Mouse (Mus musculus) stomach, postnatal 0 days (tissue): ENCODE measurements around the gene Zc3h15. TPM values are rescaled to one million over a fixed set of nuclear protein-coding genes. Genes with fewer than 3 reads are reported as not detected.
A peak's percentile ranks its signal among the peaks of the same experiment; 100 is the strongest.

Source experiments
- ATAC-seq: fragments of 200-750 bp; cut with Nextera tagmentation; 2 replicates; pipeline ENCODE4 v1.8.0; 2017; ENCODE audit not compliant: low FRiP score, low TSS enrichment
- DNase-seq: peaks from one replicate; pipeline ENCODE4 v3.0.0-alpha.2; 2016; ENCODE audit warnings: low spot score
- H3K27ac ChIP-seq: fragments of 300-500 bp; sonication (generic); replicated peaks from 2 replicates; pipeline ENCODE4 v1.5.1; 2014; ENCODE audit warnings: mild to moderate bottlenecking, control low read depth
- H3K27me3 ChIP-seq: fragments of 300-500 bp; sonication (generic); 2 replicates; pipeline ENCODE4 v1.6.1; 2014; ENCODE audit warnings: low read length; ENCODE audit not compliant: control insufficient read depth, insufficient read depth
- H3K36me3 ChIP-seq: fragments of 300-500 bp; sonication (generic); 2 replicates; pipeline ENCODE4 v1.6.1; 2014; ENCODE audit warnings: low read length, mixed read lengths; ENCODE audit not compliant: control insufficient read depth, insufficient read depth
- H3K4me1 ChIP-seq: fragments of 300-500 bp; sonication (generic); replicated peaks from 2 replicates; pipeline ENCODE4 v1.6.1; 2014; ENCODE audit warnings: antibody characterized with exemption; ENCODE audit not compliant: control insufficient read depth, insufficient read depth
- H3K4me2 ChIP-seq: fragments of 300-500 bp; sonication (generic); replicated peaks from 2 replicates; pipeline ENCODE4 v1.6.1; 2014; ENCODE audit warnings: low read depth, mild to moderate bottlenecking, control low read depth, moderate library complexity
- H3K4me3 ChIP-seq: fragments of 300-500 bp; sonication (generic); 2 replicates; pipeline ENCODE4 v1.5.1; 2014; ENCODE audit warnings: low read depth, low read length, control low read depth
- H3K9ac ChIP-seq: fragments of 300-500 bp; sonication (generic); 2 replicates; pipeline ENCODE4 v1.6.1; 2014; ENCODE audit warnings: mild to moderate bottlenecking, low read length, control low read depth, mixed read lengths
- H3K9me3 ChIP-seq: fragments of 300-500 bp; sonication (generic); 2 replicates; pipeline ENCODE4 v1.6.1; 2016; ENCODE audit warnings: low read length; ENCODE audit not compliant: control insufficient read depth
- CTCF ChIP-seq: IDR thresholded peaks from 2 replicates; pipeline ENCODE4 v1.5.1; 2016; ENCODE audit warnings: antibody characterized with exemption, low read depth, mild to moderate bottlenecking, moderate library complexity
- EP300 ChIP-seq: optimal IDR thresholded peaks from 2 replicates; pipeline ENCODE3; 2016; ENCODE audit warnings: antibody characterized with exemption
- WGBS: fragments of 180-500 bp; shearing (Covaris S2); extraction: QIAGEN DNeasy Blood & Tissue Kit; methylation state at CpG from one replicate; pipeline ENCODE4 v1.1.7; 2014; 5-methylcytosine and 5-hydroxymethylcytosine counted together
- polyA plus RNA-seq: library from polyadenylated mRNA; unstranded; fragments of >200 nt; fragmentation: Nextera tagmentation; extraction: Ambion mirVana; gene quantifications from 2 replicates; pipeline ENCODE4 v1.2.1, GENCODE M21; 2015

The Zc3h15 gene
- polyA plus RNA-seq, 1 experiment from 2014 or later, result 106 TPM

- no peak for DNase-seq
- no peak overlapping the region for H3K4me3 ChIP-seq
- H3K9ac ChIP-seq, result no peak overlapping the region
- H3K4me2 ChIP-seq, result no peak overlapping the region
- WGBS, result 61% methylated on average over 5 of the region's 5 CpGs
- H3K9me3 ChIP-seq, result no peaks in the 10 kb centered on the region
- no peaks in the 10 kb centered on the region for H3K36me3 ChIP-seq
- no peak for ATAC-seq
- H3K4me1 ChIP-seq, result no peaks in the 10 kb centered on the region
- H3K27ac ChIP-seq, result no peak overlapping the region
- H3K27me3 ChIP-seq, result no peaks in the 10 kb centered on the region
- TF ChIP-seq EP300, result no peak
Measured at GRCm38 (mm10) chr2:83675681-83676080, 31.4 kb downstream of the Zc3h15 start.

GRCm38 (mm10) chr2:83676226-83676870 is 32.1 kb downstream of the Zc3h15 start:
- H3K36me3 ChIP-seq, result no peaks in the 10 kb centered on the region
- H3K27ac ChIP-seq, result no peak overlapping the region
- H3K4me1 ChIP-seq, result no peaks in the 10 kb centered on the region
- H3K9me3 ChIP-seq, result no peaks in the 10 kb centered on the region
- H3K27me3 ChIP-seq, result no peaks in the 10 kb centered on the region
- H3K4me2 ChIP-seq, result no peak overlapping the region
- DNase-seq (no peak), ATAC-seq (no peak)
- no peak overlapping the region for H3K4me3 ChIP-seq
- no peak for TF ChIP-seq CTCF
- TF ChIP-seq EP300, result no peak
- no peak overlapping the region for H3K9ac ChIP-seq
- 61% methylated on average over 4 of the region's 4 CpGs for whole genome bisulfite sequencing

- DNase-seq (no peak), ATAC-seq (no peak)
- Histone ChIP-seq H3K9ac (no peak overlapping the region), H3K4me2 (no peak overlapping the region), H3K27me3 (no peaks in the 10 kb centered on the region), H3K4me3 (no peak overlapping the region), H3K4me1 (no peaks in the 10 kb centered on the region), H3K9me3 (no peaks in the 10 kb centered on the region), H3K27ac (peak overlapping the region; percentile 69), H3K36me3 (no peaks in the 10 kb centered on the region)
- WGBS, result 40% methylated on average over 8 of the region's 8 CpGs
- TF ChIP-seq EP300 (no peak), CTCF (no peak)
Measured at GRCm38 (mm10) chr2:83681332-83681731, 37.1 kb downstream of the Zc3h15 start.

- H3K4me2 ChIP-seq, result no peak overlapping the region
- no peak overlapping the region for H3K9ac ChIP-seq
- ATAC-seq, result no peak
- H3K4me3 ChIP-seq, result no peak overlapping the region
- WGBS, result 40% methylated on average over 6 of the region's 6 CpGs
- H3K27me3 ChIP-seq, result no peaks in the 10 kb centered on the region
- no peak for DNase-seq
- no peak for TF ChIP-seq EP300
- no peak for TF ChIP-seq CTCF
- no peaks in the 10 kb centered on the region for H3K4me1 ChIP-seq
- peak overlapping the region; percentile 69; the same call in 1 of the 2 replicates for H3K27ac ChIP-seq
- H3K9me3 ChIP-seq, result no peaks in the 10 kb centered on the region
- H3K36me3 ChIP-seq, result no peaks in the 10 kb centered on the region
Measured at GRCm38 (mm10) chr2:83681785-83682184, 37.5 kb downstream of the Zc3h15 start.

- H3K9ac ChIP-seq, result no peak overlapping the region
- H3K4me1 ChIP-seq, result no peaks in the 10 kb centered on the region
- DNase-seq, result no peak
- H3K9me3 ChIP-seq, result no peaks in the 10 kb centered on the region
- no peak for TF ChIP-seq EP300
- no peak for TF ChIP-seq CTCF
- H3K27ac ChIP-seq, result 0 out of 2 replicates have a peak overlapping the region, but pooled peaks have one; percentile 46
- 24% methylated on average over 8 of the region's 8 CpGs for WGBS
- no peak for ATAC-seq
- no peaks in the 10 kb centered on the region for H3K27me3 ChIP-seq
- H3K4me2 ChIP-seq, result no peak overlapping the region
- no peak overlapping the region for H3K4me3 ChIP-seq
- no peaks in the 10 kb centered on the region for H3K36me3 ChIP-seq
Measured at GRCm38 (mm10) chr2:83682282-83682681, 38.0 kb downstream of the Zc3h15 start.

- TF ChIP-seq EP300 (no peak), CTCF (no peak)
- Histone ChIP-seq H3K9ac (no peak overlapping the region), H3K4me3 (no peak overlapping the region), H3K9me3 (no peaks in the 10 kb centered on the region), H3K27ac (no peak overlapping the region), H3K27me3 (no peaks in the 10 kb centered on the region), H3K4me2 (no peak overlapping the region), H3K36me3 (no peaks in the 10 kb centered on the region), H3K4me1 (no peaks in the 10 kb centered on the region)
- 0 out of 2 replicates have a peak, but pooled peaks have one; percentile 40 for ATAC-seq
- WGBS, result 64% methylated on average over 9 of the region's 9 CpGs
- DNase-seq, result no peak
Measured at GRCm38 (mm10) chr2:83683731-83684519, 39.7 kb downstream of the Zc3h15 start.
